Mouse (Mus musculus) B cell, adult 67 days (primary cell): ENCODE data around the gene Vmn2r107. TPM values are rescaled to one million over a fixed set of nuclear protein-coding genes. Genes with fewer than 3 reads are reported as not detected.

Source experiments
- total RNA-seq, 2 experiments: library from RNA; stranded (reverse); gene quantifications; 4 replicates each; pipeline ENCODE4 v1.2.4; 2023

The Vmn2r107 gene
- not detected for total RNA-seq

DNA sequence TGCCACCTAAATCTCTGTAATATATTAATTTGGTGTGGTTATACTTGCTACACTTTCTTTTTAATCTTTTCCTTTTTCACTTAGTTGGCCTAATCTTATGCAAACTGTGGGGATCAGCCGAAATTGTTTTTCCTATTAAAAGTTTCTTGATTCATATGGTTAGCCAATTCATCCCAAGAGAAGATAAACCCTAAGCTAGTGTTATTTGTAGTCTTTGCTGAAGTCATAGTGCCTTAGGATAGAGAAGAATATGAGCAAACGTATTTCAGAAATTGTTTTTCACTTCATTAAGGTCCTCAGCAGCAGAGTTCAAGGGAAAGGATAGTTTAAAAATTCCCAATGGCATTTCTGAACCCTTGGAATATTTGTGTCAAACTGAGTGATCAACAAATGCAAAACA, at the start of gene Vmn2r107:
TSS of gene Vmn2r107 (plus strand) at position 301 of the 400 bp plus-strand sequence.

DNA sequence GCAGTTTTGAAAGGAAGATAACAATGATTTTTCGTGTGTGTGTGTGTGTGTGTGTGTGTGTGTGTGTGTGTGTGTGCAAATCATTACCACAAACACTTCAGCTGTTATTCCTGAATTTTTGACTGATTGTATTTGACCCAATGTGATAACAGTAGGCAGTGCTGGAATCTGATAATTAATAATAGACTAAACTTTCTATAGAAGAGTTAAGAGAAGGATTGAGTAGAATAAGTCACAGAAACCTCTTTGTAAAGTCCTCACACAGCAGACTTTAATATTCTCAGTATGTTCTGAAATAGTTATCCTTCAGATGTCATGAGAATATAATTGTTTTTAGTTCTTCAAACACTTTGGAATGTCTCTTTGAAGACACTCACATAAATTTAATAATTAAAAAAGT, 68.8 kb downstream of the Vmn2r107 start, which contains the start of gene Vmn1r224:
TSS of gene Vmn1r224 (plus strand) at position 301 of the 400 bp plus-strand sequence.

Other genes with a start within 250 kb of the Vmn2r107 start
- gene Fpr-rs7, start 231.0 kb upstream of the Vmn2r107 start, total RNA-seq, result not detected
- gene Fpr-rs6, start 162.1 kb upstream of the Vmn2r107 start, total RNA-seq, result not detected
- not detected for gene Vmn2r105, start 110.2 kb upstream of the Vmn2r107 start, total RNA-seq
- not detected for gene Vmn2r106, start 59.7 kb upstream of the Vmn2r107 start, total RNA-seq
- not detected for gene Vmn1r224, start 68.9 kb downstream of the Vmn2r107 start, total RNA-seq
- gene Vmn2r108, start 136.1 kb downstream of the Vmn2r107 start, total RNA-seq, result under 1 TPM in 1 of 2 experiments, not detected in 1; 0.09 TPM
- not detected for gene Vmn1r225, start 152.9 kb downstream of the Vmn2r107 start, total RNA-seq
- not detected for gene Vmn2r109, start 219.5 kb downstream of the Vmn2r107 start, total RNA-seq